Mouse (Mus musculus): ENCODE results near the gene Ttc1.
A peak's percentile ranks its signal among the peaks of the same experiment; 100 is the strongest.

Gene Ttc1

GRCm38 (mm10) chr11:43703552-43703951 is 44.3 kb downstream of the Ttc1 start:
- peak; percentile 54 for DNase-seq

GRCm38 (mm10) chr11:43700291-43700690 is 47.5 kb downstream of the Ttc1 start:
- peak; percentile 59 for DNase-seq

- no peak for DNase-seq
These were observed 49.2 kb downstream of the Ttc1 start for GRCm38 (mm10) chr11:43698621-43699020.

- peak; percentile 7 for DNase-seq
These were observed 51.2 kb downstream of the Ttc1 start for GRCm38 (mm10) chr11:43696623-43697022.

GRCm38 (mm10) chr11:43688850-43689249 is 59.0 kb downstream of the Ttc1 start:
- DNase-seq = peak; percentile 76

GRCm38 (mm10) chr11:43682415-43683217 is 65.2 kb downstream of the Ttc1 start:
- peak; percentile 97 for DNase-seq

GRCm38 (mm10) chr11:43681472-43682414 is 66.1 kb downstream of the Ttc1 start, which contains the start of gene Pwwp2a:
TSS of gene Pwwp2a (plus strand) at chr11:43681998.
- peak; percentile 100 for DNase-seq
